Mouse (Mus musculus) heart, embryonic 14.5 days (tissue): ENCODE results near the gene Ndel1. TPM values are rescaled to one million over a fixed set of nuclear protein-coding genes. Genes with fewer than 3 reads are reported as not detected.
A peak's percentile ranks its signal among the peaks of the same experiment; 100 is the strongest.
"Not testable (repeated sequence)": the region's sequence is repeated elsewhere in the genome, so short reads cannot be mapped to it uniquely, and the experiment has no call there.

Experiments used
- ATAC-seq: fragments of 200-750 bp; cut with Nextera tagmentation; 2 replicates; pipeline ENCODE4 v1.8.0; 2017; ENCODE audit warnings: low read depth, moderate TSS enrichment; ENCODE audit not compliant: insufficient number of reproducible peaks, insufficient read depth, low FRiP score
- H3K27ac ChIP-seq, 2 experiments: fragments of 200-500 bp in 1 of 2; fragments of 300-500 bp in 1 of 2; sonication (generic) in 1 of 2; replicated peaks in 1 of 2; 2 replicates each; pipeline ENCODE4 v1.5.1; 2012 to 2014; ENCODE audit warnings: low read depth in 2 of 2, low read length in 2 of 2, control low read depth in 1 of 2, mild to moderate bottlenecking in 1 of 2, mixed read lengths in 1 of 2; ENCODE audit not compliant: control insufficient read depth in 1 of 2, insufficient read depth in 1 of 2
- H3K27me3 ChIP-seq: fragments of 300-500 bp; sonication (generic); 2 replicates; pipeline ENCODE4 v1.6.1; 2014; ENCODE audit warnings: mild to moderate bottlenecking, low read length, control low read depth; ENCODE audit not compliant: control insufficient read depth, insufficient read depth
- H3K36me3 ChIP-seq: fragments of 300-500 bp; sonication (generic); 2 replicates; pipeline ENCODE4 v1.6.1; 2014; ENCODE audit warnings: mild to moderate bottlenecking, control low read depth, low read length, mixed read lengths; ENCODE audit not compliant: control insufficient read depth, insufficient read depth
- H3K4me1 ChIP-seq, 2 experiments: fragments of 200-500 bp in 1 of 2; fragments of 300-500 bp in 1 of 2; sonication (generic) in 1 of 2; 2 replicates each; pipeline ENCODE4 v1.6.1; 2012 to 2014; ENCODE audit warnings: low read length in 2 of 2, control low read depth in 1 of 2, mixed read lengths in 1 of 2; ENCODE audit not compliant: control insufficient read depth in 2 of 2, insufficient read depth in 2 of 2
- H3K4me2 ChIP-seq: fragments of 300-500 bp; sonication (generic); 2 replicates; pipeline ENCODE4 v1.6.1; 2014; ENCODE audit warnings: mild to moderate bottlenecking, low read length
- H3K4me3 ChIP-seq, 2 experiments: fragments of 200-500 bp in 1 of 2; fragments of 300-500 bp in 1 of 2; sonication (generic) in 1 of 2; 2 replicates each; pipeline ENCODE4 v1.5.1; 2012 to 2014; ENCODE audit warnings: low read length in 2 of 2, mild to moderate bottlenecking in 2 of 2, control low read depth in 1 of 2, low read depth in 1 of 2, moderate library complexity in 1 of 2; ENCODE audit not compliant: control insufficient read depth in 1 of 2, insufficient read depth in 1 of 2
- H3K9ac ChIP-seq: fragments of 300-500 bp; sonication (generic); 2 replicates; pipeline ENCODE4 v1.6.1; 2014; ENCODE audit warnings: mild to moderate bottlenecking, low read length
- H3K9me3 ChIP-seq: fragments of 300-500 bp; sonication (generic); 2 replicates; pipeline ENCODE4 v1.6.1; 2016; ENCODE audit warnings: low read length, control low read depth; ENCODE audit not compliant: control insufficient read depth
- WGBS: fragments of 180-500 bp; shearing (Covaris S2); extraction: QIAGEN DNeasy Blood & Tissue Kit; methylation state at CpG from one replicate; pipeline ENCODE4 v1.1.7; 2014; 5-methylcytosine and 5-hydroxymethylcytosine counted together
- polyA plus RNA-seq: library from polyadenylated mRNA; unstranded; fragments of >200 nt; fragmentation: Nextera tagmentation; extraction: Ambion mirVana; gene quantifications from 2 replicates; pipeline ENCODE4 v1.2.1, GENCODE M21; 2014

The Ndel1 gene
- polyA plus RNA-seq, 1 experiment from 2014 or later, result 63.2 TPM

DNA sequence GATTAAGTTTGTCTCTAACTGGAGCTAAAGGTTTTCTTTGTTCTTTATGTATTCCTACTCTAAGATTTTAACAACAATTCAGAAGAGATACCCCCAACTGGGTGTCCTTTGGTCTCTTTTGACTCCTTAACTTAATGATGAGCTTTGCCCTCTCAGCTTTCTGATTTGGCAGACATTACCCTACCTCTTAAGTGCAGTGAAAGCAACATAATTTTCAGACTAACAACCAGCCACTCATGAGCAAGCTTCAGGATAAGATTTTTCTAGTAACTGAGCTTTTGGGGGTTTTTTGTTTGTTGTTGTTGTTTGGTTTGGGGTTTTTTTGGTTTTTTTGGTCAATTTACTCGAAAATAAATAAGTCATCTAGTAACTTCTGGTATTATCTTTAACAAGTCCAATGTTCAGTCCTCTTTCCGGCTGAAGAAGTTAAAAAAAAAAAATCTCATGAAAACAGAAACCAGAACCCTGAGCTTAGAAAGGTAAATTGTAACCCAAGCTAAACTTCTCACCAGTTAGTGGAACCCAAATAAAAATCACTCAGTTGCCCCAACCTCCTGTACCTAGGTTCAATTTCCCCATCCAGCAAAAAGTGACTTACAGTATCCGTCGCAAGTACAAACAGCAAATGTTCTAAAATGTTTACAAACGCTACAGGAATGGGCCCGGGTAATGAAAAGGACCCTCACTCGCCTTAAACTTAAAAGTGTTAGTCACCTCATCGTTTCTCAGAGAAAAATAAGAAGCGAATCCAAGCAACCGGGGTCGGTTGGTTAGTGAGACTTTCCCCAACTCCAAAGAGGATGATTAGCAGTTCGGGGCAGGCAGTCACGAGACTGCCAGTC is 19.8 kb downstream of the Ndel1 start:
- H3K4me2 ChIP-seq, result peak overlapping the region; percentile 72
- peak overlapping the region; percentile 97 for H3K9ac ChIP-seq
- WGBS, result 2% methylated on average over 13 of the region's 13 CpGs
- no peaks in the 10 kb centered on the region for H3K9me3 ChIP-seq
- H3K4me3 ChIP-seq, result peak overlapping the region; percentile 76 to 89
- H3K27ac ChIP-seq, result peak overlapping the region; percentile 92 to 98
- H3K36me3 ChIP-seq, result no peaks in the 10 kb centered on the region
- H3K27me3 ChIP-seq, result no peaks in the 10 kb centered on the region
- no peak for ATAC-seq
- peaks cover 10 to 28% of the 10 kb centered on the region in 2 experiments for H3K4me1 ChIP-seq

DNA sequence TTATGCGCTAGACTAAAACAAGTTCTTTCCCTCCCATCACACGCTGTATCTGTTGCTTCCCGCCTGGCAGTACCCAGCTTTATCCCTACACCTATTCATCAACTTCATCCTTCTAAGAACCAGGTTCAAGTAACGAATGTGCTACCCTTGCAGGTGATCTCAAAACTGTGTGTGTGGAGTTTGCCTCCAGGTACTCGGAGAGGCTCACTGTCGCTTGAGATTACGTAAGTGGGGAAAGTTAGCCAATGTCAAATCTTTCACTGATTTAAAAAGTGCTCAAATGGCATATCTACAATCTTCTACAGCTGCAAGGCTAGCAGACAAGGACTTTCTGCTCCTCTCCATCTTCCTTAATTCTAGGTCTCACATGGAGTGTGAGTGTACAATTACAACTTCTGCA is 20.8 kb downstream of the Ndel1 start:
- peak overlapping the region; percentile 97; the same call in 1 of the 2 replicates for H3K9ac ChIP-seq
- no peaks in the 10 kb centered on the region for H3K9me3 ChIP-seq
- no peaks in the 10 kb centered on the region for H3K27me3 ChIP-seq
- WGBS, result 80% methylated on average over 7 of the region's 7 CpGs
- peak overlapping the region in 1 of 2 experiments; percentile 89; a peak in 1 of 4 replicates for H3K4me3 ChIP-seq
- peak overlapping the region; percentile 72 for H3K4me2 ChIP-seq
- no peak for ATAC-seq
- no peaks in the 10 kb centered on the region for H3K36me3 ChIP-seq
- H3K4me1 ChIP-seq, result peaks cover 10 to 30% of the 10 kb centered on the region in 2 experiments
- no peak overlapping the region for H3K27ac ChIP-seq

DNA sequence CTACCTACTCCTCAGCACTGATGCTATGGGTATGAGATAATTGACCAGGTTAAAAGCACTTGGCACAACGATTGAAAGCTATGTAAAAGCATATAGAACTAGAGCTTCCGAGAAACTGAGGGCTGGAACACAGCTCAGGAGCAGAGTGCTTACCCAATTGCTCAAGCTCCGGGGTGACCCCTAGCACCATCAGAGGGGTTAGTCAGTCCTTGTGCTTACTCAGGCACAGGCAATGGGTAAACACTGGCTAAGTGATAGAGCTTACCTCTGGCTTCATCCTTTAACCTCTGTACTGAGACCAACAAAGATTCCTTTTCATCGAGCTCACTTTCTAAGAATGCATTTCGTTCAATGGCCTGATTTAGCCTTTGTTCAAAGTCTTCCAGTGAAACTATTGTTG is 32.1 kb downstream of the Ndel1 start:
- peaks cover 83% of the 10 kb centered on the region for H3K36me3 ChIP-seq
- no peaks in the 10 kb centered on the region for H3K4me1 ChIP-seq
- 83% methylated on average over 5 of the region's 5 CpGs for WGBS
- no peak overlapping the region for H3K9ac ChIP-seq
- no peak overlapping the region for H3K27ac ChIP-seq
- H3K9me3 ChIP-seq, result no peaks in the 10 kb centered on the region
- no peak overlapping the region for H3K4me2 ChIP-seq
- H3K4me3 ChIP-seq, result no peak overlapping the region
- ATAC-seq, result no peak
- no peaks in the 10 kb centered on the region for H3K27me3 ChIP-seq

DNA sequence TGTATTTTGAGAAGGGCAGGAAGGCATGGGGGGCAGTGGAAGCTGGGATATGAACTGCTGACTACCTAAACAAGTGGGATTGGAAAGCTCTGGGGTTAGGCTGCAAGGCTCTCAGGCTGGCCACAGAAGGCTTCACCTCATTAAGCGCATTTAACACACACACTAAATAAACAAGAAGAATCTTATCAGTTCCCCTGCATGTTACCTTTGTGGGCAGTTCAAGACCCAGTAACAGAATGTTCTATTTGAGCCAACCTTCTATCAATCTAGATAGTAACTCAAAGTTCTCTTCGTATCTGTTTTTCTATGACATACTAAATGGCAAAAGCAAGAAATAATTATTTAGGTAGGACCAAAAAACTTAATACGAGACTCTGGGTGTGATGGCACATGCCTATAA is 36.6 kb downstream of the Ndel1 start:
- Histone ChIP-seq H3K36me3 (peaks cover 91% of the 10 kb centered on the region), H3K4me1 (peaks cover 3 to 6% of the 10 kb centered on the region in 2 experiments; a peak in 1 of 4 replicates), H3K9me3 (no peaks in the 10 kb centered on the region), H3K4me3 (no peak overlapping the region), H3K27me3 (no peaks in the 10 kb centered on the region), H3K4me2 (no peak overlapping the region), H3K9ac (no peak overlapping the region), H3K27ac (no peak overlapping the region)
- 86% methylated on average over 3 of the region's 3 CpGs for WGBS
- no peak for ATAC-seq

DNA sequence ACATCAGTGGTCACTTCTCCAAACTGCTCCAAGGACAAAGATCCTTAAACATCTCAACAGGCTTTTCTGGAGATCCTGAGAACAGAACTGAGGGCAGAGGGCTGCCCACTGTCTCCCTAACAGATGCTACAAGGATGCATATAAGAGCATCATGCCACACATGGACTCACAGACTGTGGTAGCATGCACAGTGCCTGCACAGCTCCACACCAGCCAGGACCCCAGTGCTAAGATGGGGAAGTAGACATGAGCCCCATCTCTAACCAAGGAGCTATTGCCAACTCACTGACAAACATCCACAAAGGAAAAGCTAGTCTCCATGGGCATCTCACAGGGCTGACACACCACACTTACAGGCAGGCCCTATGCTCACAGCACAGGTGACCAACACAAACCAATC is 38.1 kb downstream of the Ndel1 start:
- Histone ChIP-seq H3K4me1 (peaks cover 3 to 6% of the 10 kb centered on the region in 2 experiments; a peak in 1 of 4 replicates), H3K4me3 (no peak overlapping the region), H3K4me2 (no peak overlapping the region), H3K27me3 (no peaks in the 10 kb centered on the region), H3K36me3 (peaks cover 91% of the 10 kb centered on the region), H3K9me3 (no peaks in the 10 kb centered on the region), H3K27ac (no peak overlapping the region), H3K9ac (no peak overlapping the region)
- ATAC-seq, result no peak

DNA sequence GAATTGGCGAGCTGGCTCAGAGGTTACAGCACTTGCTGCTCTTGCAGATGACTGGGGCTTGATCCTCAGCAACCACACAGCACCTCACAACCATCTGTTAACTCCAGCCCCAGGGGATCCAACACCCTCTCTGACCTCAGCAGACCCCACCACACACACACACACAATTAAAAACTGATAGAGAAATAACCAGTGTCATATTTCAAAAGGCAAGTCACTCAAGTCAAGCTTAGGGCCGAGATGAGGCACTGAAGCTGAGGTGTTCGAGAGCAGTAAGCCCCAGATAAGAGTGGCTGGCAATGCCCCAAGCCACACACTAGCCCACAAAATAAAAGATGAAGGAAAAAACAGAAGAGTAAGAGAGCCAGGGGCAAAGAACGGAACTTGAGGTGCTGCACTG is 38.9 kb downstream of the Ndel1 start:
- Histone ChIP-seq H3K9me3 (no peaks in the 10 kb centered on the region), H3K4me1 (peaks cover 3 to 6% of the 10 kb centered on the region in 2 experiments; a peak in 1 of 4 replicates), H3K4me3 (no peak overlapping the region), H3K9ac (no peak overlapping the region), H3K27ac (no peak overlapping the region), H3K4me2 (no peak overlapping the region), H3K36me3 (peaks cover 94% of the 10 kb centered on the region), H3K27me3 (no peaks in the 10 kb centered on the region)
- 41% methylated on average over 4 of the region's 4 CpGs for WGBS
- ATAC-seq, result no peak

DNA sequence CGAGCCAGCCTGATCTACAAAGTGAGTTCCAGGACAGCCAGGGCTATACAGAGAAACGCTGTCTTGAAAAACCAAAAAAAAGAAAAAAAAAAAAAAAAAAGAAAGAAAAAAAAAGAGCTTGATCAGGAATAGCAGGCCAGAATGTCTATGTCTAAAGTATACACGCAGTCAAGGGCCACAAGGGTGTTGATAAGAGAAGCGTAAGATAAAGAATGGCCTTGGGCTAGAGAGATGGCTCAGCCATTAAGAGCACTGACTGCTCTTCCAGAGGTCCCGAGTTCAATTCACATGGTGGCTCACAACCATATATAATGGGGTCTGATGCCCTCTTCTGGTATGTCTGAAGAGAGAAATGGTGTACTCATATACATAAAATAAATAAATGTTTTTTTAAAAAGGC is 40.1 kb downstream of the Ndel1 start:
- 79% methylated on average over 5 of the region's 5 CpGs for WGBS
- H3K36me3 ChIP-seq, result peaks cover 93% of the 10 kb centered on the region
- not testable (repeated sequence) for H3K4me1 ChIP-seq

More for the DNA sequence above, 40.1 kb downstream of the Ndel1 start:
- not testable (repeated sequence) for H3K9ac ChIP-seq, H3K27me3 ChIP-seq, H3K4me2 ChIP-seq, H3K27ac ChIP-seq, H3K9me3 ChIP-seq, H3K4me3 ChIP-seq, ATAC-seq
